Mouse (Mus musculus) kidney, adult 2 months (tissue): ENCODE measurements at regions not wholly inside any gene's neighbourhood (a gene's known extent, or its start where the extent isn't known, plus 50 kb on each side); places are given as distances from the start of the nearest gene placed in this dataset.

Experiments used
- CTCF ChIP-seq: fragments of 200-500 bp; conservative IDR thresholded peaks from 2 replicates; pipeline ENCODE4 v1.5.1; 2011; ENCODE audit warnings: low read depth, mild to moderate bottlenecking, control low read depth, low read length, moderate library complexity, mixed read lengths; ENCODE audit not compliant: insufficient read depth, insufficient read length
- POLR2A ChIP-seq: fragments of 200-500 bp; IDR thresholded peaks from one replicate; pipeline ENCODE4 v1.6.1; 2011; ENCODE audit warnings: low read depth, low read length, control low read depth

- no peak for TF ChIP-seq CTCF
- no peak for TF ChIP-seq POLR2A
Measured at GRCm38 (mm10) chr4:71537971-71538370, 219.8 kb downstream of the Gm11232 start.
